Mouse (Mus musculus): ENCODE measurements at regions not wholly inside any gene's neighbourhood (a gene's known extent, or its start where the extent isn't known, plus 50 kb on each side); places are given as distances from the start of the nearest gene placed in this dataset.
"Not testable (repeated sequence)": the region's sequence is repeated elsewhere in the genome, so short reads cannot be mapped to it uniquely, and the experiment has no call there.

DNA sequence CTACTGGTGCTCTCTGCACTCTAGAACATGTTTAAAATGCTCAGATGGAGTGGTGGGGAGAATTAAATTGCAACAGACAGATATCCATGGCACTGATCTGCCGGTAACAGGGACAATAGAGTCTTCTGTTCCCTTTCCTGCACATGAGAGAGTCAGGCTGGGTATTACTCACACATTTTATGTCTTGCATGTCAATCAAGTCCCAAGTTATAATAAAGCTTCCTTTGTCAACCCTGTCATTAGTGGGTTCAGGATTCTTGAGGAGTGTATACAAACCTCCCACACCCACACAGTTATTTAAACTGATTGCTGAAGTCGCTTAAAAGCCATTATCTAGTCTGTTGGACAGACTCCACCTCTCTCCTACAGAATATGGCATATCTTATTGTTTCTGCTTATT lies 220.7 kb upstream of the Zfp703 start:
- no peak for DNase-seq

DNA sequence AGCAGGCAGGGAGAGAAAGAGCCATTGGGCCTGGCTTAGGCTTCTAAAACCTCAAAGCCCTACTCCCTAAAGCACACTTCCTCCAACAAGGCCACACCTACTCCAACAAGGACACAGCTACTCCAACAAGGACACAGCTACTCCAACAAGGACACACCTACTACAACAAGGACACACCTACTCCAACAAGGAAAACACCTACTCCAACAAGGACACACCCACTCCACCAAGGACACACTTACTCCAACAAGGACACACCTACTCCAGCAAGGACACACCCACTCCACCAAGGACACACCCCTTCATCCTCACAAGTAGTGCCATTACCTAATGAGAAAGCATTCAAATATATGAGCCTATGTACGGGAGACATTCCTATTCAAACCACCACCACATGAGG lies 216.4 kb upstream of the Zfp703 start:
- no peak for DNase-seq

DNA sequence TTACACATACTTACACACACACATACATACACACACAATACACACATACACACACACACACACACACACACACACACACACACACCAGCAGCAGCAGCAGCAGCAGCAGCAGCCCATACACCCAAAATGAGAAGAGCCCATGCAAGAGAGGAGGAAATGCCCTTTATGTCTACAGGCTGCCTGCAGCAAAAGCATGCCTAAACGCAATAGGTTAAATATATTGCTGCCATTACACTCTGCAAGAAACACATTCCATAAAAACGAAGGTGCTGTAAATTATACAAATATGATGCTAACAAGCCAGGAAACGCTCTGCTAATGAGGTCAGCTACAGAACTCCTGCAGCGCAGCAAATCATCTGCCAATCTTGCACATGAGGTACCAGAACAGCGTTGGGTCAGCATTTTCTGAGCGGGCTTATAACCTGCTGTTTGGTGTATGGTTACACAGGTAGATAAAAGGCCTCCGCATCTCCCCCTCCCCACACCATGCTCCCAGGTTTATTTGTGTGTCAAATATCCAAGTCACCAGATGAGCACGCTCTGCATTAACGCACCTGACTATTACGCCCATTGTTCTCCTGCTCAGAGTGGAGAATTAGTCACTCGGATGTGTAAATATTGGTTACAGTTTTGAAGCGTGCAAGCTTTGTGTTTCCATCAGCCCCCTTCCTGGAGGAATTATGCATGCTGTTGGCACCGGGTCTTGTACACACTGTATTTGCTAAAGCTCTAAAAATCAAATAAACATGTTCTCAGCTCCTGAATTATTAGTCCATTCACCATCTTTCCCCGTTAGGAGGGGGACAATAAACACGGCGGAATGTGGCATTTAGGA lies 214.0 kb upstream of the Zfp703 start:
- no peak for DNase-seq

DNA sequence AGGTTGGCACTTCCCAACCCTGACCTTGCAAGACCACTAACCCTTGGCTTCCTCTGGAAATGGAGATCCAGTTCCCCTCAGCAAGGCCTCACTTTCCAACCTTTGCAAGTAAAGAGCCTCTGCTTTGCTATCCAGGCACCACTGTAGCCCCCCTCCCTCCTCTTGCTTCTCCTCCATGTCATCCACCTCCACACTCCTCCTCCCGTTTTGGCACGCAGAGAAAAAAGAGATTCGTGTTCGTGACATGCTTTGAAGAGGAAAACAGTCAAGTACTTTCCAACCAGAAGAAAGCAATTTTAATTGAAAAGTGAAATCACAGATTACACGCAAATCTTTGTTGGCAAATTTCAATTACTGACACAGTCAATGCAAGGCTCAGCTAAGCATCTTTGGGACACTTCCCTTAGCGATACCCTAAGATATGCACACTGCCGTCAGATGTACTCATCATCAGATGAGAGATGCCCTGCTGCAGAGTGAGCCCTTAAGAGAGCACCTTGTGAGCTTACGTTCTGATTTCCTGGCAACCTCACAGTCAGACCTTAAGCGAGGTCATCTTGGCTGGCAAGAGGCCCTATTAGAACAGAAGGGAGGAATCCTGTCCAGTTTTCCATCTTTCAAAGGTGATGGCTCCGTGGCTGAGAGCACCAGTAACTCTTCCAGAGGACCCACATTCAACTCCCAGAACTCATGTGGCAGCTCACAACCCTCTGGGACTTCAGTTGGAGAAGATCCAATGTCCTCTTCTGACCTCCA lies 208.5 kb upstream of the Zfp703 start:
- no peak for DNase-seq

DNA sequence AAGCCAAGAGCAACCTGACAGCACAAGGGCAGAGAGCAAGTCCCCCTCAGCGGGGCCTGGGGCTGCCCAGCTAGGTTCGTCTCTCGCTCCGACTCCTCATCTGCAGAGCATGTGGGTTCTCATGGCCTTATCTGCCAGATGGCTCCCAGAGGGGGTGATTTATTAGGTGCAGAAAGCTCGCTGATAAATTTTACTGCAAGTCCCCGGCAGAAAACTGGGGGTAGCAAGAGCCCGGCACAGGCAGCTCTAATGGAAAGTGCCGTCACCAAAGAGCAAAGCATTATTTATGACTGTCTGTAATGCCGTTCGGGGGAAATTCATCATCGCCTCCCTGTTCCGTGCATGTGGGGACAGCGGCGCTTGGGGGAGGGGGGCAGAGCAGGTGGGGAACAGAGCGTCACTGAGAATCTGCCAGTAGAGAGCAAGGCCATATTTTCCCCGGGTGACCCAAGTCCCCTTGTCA lies 206.7 kb upstream of the Zfp703 start:
- DNase-seq: peak; percentile 33 to 34

DNA sequence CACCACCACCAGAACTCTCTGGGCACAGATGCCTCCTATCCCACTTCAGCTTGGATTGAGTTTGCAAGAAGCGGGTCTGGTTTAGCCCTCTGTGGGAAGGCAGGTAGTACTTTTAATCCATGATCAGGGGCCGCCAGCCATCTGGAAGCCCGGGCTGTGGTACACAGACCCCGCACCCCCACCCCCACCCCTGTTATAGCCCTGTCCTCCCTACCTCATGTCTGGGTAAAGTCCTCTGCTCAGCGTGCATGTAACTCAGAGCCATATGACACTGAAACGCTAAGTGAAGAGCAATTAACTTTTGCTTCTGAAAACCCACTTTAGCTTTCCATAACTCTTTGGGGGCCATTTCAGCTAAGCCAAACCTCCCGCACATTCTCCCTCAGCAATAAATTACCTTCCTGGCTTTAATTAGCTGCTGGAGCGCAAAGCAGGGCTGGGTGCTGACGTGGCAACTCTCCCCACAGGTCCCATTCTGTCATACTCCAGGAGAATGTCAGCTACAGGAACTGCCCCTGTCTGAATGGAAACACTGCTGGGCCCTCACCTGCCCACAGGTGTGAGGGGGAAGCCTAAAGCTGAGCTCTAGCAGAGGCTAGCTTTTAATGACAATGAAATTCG lies 198.1 kb upstream of the Zfp703 start:
- no peak for DNase-seq

DNA sequence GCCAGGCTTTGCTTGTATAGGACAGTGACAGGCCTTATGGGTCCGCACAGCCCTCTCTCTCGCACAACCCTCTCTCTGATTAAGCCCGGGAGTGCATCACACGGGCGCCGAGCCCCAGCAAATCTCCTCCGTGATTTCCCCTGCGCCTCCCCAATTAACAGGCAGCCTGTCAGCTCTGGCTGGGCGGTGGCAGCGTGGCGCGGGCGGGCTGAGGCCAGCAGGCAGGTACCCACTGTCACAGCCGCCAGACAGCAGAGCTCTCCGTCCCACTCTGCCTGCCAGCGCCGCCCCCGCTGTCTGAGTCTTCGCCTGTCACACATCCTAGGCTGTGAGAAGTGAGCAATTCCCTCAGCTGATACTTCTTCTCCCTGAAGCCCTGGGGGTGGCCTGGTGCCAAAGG lies 196.6 kb upstream of the Zfp703 start:
- no peak for DNase-seq

DNA sequence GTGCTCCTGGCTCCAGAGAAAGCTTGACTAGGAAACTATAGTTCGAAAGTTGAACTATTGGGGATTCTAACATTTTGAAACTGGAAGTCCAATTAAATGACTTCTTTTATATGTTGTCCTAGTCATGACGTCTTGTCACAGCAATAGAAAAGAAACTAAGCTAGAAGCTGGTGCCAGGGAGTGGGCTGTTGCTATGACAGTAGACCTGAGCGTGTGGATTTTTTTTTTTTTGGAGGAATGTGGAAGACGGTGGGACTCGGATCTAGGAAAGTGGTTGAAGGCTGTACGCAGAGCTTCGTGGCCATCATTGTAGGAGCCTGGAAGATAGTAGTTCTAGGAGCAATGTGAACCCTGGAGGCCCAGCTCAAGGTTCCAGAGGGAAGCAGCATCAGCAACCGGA lies 194.2 kb upstream of the Zfp703 start:
- DNase-seq: not testable (repeated sequence)

DNA sequence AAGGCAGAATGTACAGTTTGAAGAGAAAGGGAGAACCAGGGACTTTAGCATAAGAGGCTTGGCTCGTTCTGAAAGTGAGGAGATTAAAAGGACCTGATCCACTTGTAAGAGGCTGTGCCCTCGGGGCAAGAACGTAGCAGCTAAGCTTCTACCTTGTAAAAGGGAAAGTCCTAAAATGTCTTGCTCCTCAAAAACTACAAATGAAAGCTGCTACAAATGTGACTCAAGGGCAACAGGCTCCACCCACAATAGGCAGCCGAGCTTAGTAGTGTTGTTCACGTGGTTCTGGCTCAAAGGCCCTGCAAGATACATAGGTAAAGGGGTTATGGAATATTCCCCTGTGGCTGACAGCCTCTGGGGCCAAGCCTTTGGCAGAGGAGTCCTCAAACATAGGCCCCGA lies 192.7 kb upstream of the Zfp703 start:
- DNase-seq: no peak

DNA sequence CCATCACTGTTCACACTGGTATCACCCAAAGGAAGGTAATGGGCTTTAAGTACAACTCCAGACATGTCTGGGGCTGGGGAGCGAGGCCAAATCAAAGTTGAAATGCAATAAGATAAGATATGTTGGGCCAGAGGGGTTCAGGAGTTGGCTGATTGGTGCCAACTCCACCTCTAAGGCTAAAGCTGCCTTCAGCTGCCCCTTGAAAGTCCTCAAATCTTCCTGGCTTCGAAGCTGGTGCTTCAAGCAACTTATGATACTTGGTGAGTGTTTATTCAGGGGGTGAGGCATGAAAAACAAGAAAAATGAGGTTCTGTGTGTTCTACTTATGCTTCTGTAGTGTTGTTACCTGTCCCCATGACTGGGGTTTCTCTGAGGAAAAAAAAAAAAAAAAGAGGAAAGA lies 185.3 kb upstream of the Zfp703 start:
- DNase-seq: no peak

DNA sequence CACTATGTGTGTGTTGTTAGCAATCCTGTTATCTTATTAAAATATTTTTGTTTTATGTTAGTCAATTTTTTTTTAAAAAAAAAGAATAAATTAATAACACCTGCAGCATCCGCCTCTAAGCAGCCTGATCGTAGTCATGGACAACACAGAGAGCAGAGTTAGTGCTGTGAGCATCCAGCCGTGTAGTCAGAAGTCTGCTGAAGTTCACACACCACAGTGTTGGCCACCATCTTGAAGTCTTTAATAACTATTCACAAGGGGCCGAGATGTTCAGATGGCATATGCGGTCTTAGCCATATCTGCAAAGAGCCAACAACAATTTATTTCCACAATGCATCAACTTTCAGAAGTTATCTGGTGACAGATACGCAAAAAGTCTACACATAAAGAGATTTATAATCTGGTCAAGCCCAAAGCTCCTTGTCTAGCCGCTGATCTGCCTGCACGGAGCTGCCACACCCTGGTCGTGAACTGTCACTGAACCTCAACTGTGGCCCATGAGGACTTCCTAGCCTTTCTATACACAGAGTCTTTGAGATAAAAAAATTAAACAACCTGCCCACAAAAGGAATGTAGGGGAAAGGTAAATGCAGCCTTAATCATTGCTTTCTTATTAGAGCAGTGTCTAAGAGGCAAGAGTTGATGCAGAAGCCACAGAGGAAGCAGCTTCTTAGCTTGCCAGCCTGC lies 183.4 kb upstream of the Zfp703 start:
- DNase-seq: no peak

DNA sequence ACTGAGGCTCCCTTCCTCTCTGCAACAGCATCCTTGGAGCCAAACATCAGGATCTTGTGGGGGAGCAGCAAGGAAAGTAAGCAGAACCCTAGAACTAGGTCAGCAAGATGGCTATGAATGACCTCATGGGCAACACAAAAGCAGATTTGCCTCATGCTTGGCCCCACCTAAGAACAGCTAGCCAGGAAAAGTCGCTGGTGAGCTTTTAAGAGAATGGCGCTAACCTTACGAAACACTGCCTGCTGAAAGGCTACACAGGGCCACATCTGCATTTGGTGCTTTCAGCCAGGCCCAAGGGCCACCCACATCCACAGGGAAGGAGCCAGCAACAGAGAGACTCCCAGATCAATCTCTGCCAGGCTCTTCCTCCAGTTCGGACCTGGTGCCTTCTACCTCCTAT lies 182.7 kb upstream of the Zfp703 start:
- DNase-seq: peak; percentile 13 to 38

DNA sequence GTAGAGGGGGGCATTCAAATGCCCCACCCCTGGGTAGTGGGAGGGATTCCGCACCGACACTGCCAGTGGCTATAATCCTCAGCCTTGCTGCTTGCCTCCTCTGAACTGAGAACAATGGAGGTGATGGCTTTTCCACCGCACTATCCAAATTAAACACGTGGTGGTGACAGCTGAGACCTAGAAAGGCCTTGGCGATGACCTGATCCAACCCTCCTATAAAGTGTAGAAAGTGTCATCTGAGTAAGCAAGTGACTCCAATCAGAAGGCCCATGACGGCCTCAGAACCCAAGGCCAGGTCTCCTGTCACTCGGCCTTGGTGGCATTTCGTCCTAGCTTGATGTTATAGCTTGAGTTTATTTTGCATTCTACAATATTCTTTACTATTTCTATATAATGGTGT lies 181.5 kb upstream of the Zfp703 start:
- DNase-seq: no peak

DNA sequence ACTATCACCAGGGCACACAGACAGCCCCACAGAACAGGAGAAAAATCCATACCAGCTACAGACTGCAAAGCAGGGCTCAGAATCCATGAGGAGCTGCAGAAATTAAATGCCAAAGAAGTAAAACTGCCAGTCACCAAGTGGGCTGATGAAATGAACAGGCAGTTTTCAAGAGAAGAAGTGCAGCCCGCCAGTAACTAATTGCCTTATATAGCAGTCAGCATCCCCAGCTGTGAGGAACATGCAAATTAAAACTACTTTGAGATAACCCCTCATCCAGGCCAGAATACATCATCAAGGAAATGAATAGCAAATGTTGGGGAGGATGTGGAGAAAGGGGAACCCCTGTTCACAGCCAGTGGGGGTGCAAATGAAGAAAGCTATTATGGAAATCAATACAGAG lies 177.3 kb upstream of the Zfp703 start:
- DNase-seq: no peak

DNA sequence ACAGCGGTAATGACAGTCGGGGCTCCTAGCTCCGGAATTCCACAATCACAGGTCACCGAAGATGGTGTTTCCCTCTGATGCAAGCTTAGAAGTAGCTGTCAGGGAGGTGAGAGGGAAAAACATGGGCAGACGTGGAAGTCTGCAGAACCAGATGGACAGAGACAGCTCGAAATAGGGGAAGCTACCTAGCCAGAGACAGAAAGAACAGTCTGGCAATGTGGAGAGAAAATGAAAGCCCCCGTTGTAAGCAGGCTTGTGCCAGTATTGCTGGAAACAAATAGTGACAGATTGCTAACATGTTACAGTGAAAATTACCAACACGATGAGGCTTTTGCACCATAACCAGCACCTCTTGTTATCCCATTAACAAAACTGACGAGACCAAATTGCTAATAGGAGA lies 173.0 kb upstream of the Zfp703 start:
- no peak for DNase-seq

DNA sequence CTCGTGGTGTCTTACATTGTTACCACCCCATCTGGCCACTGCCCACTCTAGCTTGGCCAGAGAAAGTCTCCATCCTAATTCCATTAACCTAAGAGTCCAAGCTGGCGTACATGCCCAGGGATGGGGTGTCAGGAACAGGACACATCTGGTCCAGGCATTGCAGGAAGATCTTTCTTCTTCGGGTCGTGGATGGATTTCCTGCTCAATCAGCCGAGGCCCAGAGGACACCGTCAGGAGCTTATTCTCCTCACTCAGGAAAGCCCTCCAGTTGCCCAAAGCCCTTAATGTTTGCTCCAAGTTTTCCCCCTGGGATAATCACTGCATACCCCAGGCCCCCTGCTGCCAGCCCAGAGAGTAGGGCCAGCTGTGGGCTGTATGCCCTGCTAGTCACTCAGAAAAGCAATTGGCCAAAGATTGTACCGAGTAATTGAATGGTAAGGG lies 172.2 kb upstream of the Zfp703 start:
- peak; percentile 28 to 32 for DNase-seq

DNA sequence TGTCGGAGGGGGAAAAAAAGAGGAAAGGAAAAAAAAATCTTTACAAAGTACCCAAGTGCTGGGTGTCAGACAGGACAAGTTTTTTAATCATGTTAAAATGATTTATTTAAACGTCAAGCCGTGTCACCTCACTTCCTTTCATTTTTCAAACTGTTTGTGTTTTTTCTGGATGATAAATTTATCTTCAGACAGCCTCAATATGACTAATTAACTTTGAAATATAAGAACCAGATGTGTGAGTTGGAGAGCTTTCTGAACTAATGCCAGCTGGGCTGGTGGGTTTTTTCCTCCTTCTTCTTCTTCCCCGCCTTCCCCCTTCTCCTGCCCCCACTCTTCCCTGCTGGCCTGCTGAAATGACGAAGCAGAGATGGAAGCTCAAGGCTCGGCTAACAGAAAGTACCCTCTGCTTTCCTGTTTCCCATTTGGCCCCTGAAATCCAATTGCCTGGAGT lies 171.7 kb upstream of the Zfp703 start:
- peak; percentile 26 to 30 for DNase-seq

DNA sequence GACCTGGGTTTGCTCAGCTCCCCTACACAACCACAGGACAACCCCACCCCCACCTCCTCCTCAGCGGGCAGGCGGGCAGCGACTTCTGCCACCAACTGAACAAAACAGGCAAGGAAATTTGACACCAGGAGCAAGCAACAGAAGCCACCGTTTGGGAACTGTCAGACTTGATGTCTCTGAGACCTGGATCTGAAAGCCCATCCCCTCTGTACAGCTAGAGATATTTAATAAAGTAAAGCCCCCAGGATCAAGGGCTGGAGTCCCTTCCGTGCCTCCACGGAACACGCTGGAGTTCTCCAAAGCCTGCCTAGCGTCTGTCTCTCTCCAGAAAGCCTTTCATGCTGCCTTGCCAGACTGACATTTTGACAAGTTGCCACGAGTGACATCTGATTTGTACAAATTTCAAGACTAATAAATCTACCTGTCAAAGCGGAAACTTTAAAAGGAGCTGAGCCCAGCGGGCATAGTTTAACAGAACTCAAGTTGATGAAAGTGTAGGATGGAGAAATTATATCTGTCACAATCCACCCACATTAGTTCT lies 168.9 kb upstream of the Zfp703 start:
- DNase-seq: peak; percentile 14 to 33

DNA sequence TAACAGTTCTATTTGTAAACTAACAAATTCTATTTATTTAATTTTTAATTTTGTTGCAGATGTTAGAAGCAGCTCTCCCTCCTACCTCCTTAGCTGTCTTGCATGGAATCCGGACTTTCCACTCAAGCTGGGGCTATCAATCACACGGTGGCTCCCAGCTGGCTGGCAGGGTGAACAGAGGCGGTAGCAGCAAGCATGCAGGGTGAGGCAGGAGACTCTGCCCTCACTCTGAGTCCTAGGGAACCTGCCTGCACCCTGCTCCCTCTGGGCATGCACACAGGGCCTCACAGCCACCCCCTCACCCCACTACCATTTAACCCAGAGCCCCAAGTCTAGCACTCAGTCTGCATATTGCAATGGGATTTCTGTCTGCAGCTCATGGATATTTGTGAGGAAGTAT lies 168.4 kb upstream of the Zfp703 start:
- no peak for DNase-seq

DNA sequence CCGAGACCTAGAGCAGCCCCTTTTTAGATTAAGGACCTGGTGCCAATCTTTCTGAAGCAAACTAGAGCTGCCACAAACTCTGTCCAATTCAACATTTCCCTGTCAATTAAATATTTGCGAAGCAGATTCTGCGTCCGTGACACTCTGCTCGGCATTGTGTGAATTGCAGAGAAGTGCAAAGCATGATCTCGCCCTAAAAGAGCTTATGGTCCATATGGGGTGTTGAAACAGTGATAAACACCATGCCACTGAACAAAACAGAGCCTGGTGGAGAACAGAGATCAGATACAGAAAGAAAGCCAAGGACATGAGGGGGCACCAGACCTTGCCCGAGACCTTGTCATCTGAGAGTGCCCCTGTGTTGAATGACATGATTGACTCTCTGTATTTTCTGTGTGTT lies 167.2 kb upstream of the Zfp703 start:
- no peak for DNase-seq

DNA sequence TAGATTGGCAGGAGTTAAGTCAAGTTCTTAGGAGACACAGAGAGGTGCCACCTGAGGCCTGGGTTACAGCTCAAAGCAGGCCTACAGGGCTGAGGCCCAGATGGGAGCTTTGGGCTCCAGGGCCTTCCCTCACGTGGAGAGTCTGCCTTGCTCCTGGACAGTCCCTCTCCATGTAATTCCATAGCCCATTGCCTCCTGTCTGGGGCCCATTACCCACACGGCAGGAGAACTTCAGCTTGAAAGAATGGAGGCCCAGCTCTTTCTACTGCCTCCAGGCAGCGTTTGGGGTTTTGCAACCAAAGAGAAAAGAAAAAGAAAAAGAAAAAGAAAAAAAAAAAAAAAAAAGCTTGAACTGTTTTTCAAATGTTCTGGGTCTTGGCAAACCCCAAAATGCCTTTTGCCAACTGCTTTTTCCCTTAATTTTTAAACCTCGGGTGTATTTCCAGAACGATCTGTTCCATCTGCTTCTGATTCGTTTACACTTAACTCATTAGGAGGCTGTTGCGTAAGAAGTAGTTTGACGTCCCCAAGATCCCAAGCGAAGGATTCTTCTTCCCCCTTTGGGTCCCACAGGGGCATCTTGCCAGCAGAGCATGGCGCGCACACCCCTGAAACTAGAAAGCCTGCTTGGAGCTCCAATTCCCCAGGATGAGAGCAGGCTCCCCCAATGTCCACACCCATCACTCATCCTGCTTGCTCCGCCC lies 165.4 kb upstream of the Zfp703 start:
- peak; percentile 75 to 79 for DNase-seq

Data from heart, adult 18-20 months (tissue).